Mouse (Mus musculus): ENCODE results near the gene Otud5. TPM values are rescaled to one million over a fixed set of nuclear protein-coding genes. Genes with fewer than 3 reads are reported as not detected.
"Not testable (repeated sequence)": the region's sequence is repeated elsewhere in the genome, so short reads cannot be mapped to it uniquely, and the experiment has no call there.

The Otud5 gene
- total and polyA plus RNA-seq, 2 experiments = 17.0 to 18.0 TPM

GRCm38 (mm10) chrX:7815016-7815415 is 26.1 kb upstream of the Otud5 start:
- not testable (repeated sequence) for H3K4me1 ChIP-seq (ENCODE audit: control insufficient read depth, insufficient read depth, low read length); H3K4me3 ChIP-seq (ENCODE audit: insufficient read depth, low read depth, low read length); H3K27me3 ChIP-seq (ENCODE audit: control insufficient read depth, insufficient read depth, low read length); H3K27ac ChIP-seq (replicated peaks; ENCODE audit: insufficient read depth, low read depth, low read length); DNase-seq (ENCODE audit: extremely low read depth, low read depth, low spot score); H3K79me2 ChIP-seq (ENCODE audit: control insufficient read depth, insufficient read depth, low read length); H3K9ac ChIP-seq (ENCODE audit: low read depth, low read length)
- 69% methylated on average over 8 of the region's 8 CpGs for WGBS
- peak; percentile 31; the same call in 1 of the 2 replicates for TF ChIP-seq CTCF (IDR thresholded peaks at IDR 0.05; ENCODE audit: low read depth, low read length)
- peaks cover 12% of the 10 kb centered on the region for H3K36me3 ChIP-seq (ENCODE audit: control insufficient read depth, insufficient read depth, low read length)

GRCm38 (mm10) chrX:7821865-7822779 is 19.0 kb upstream of the Otud5 start, which contains the start of gene Kcnd1:
Gene Kcnd1 (plus strand): TSS chrX:7822289.
- no peaks in the 10 kb centered on the region for H3K4me1 ChIP-seq (ENCODE audit: control insufficient read depth, insufficient read depth, low read length)
- H3K27me3 ChIP-seq (ENCODE audit: control insufficient read depth, insufficient read depth, low read length) = no peaks in the 10 kb centered on the region
- no peak within 1 kb of the TSS for H3K27ac ChIP-seq (replicated peaks; ENCODE audit: insufficient read depth, low read depth, low read length)
- H3K36me3 ChIP-seq (ENCODE audit: control insufficient read depth, insufficient read depth, low read length) = peaks cover 2% of the 10 kb centered on the region; the same call in 1 of the 2 replicates
- TF ChIP-seq CTCF (IDR thresholded peaks at IDR 0.05; ENCODE audit: low read depth, low read length) (no peak), POLR2A (IDR thresholded peaks at IDR 0.05; ENCODE audit: extremely low read depth, insufficient read depth, low read length) (no peak)
- H3K79me2 ChIP-seq (ENCODE audit: control insufficient read depth, insufficient read depth, low read length) = no peaks in the 10 kb centered on the region
- DNase-seq (ENCODE audit: extremely low read depth, low read depth, low spot score) = no peak
- H3K9ac ChIP-seq (ENCODE audit: low read depth, low read length) = no peak within 1 kb of the TSS
- H3K4me3 ChIP-seq (ENCODE audit: insufficient read depth, low read depth, low read length) = peak within 1 kb of the TSS; percentile 38; the same call in 1 of the 2 replicates
- 7% methylated on average over 22 of the region's 24 CpGs for WGBS

GRCm38 (mm10) chrX:7837146-7837545 is 4.0 kb upstream of the Otud5 start:
- Histone ChIP-seq H3K4me3 (ENCODE audit: insufficient read depth, low read depth, low read length) (no peak overlapping the region), H3K27me3 (ENCODE audit: control insufficient read depth, insufficient read depth, low read length) (no peaks in the 10 kb centered on the region), H3K9ac (ENCODE audit: low read depth, low read length) (no peak overlapping the region), H3K4me1 (ENCODE audit: control insufficient read depth, insufficient read depth, low read length) (no peaks in the 10 kb centered on the region; the same call in 1 of the 2 replicates), H3K36me3 (ENCODE audit: control insufficient read depth, insufficient read depth, low read length) (no peaks in the 10 kb centered on the region), H3K79me2 (ENCODE audit: control insufficient read depth, insufficient read depth, low read length) (peaks cover 3% of the 10 kb centered on the region), H3K27ac (replicated peaks; ENCODE audit: insufficient read depth, low read depth, low read length) (no peak overlapping the region)
- WGBS = 50% methylated on average over 1 of the region's 1 CpGs
- TF ChIP-seq CTCF (IDR thresholded peaks at IDR 0.05; ENCODE audit: low read depth, low read length) (no peak), POLR2A (IDR thresholded peaks at IDR 0.05; ENCODE audit: extremely low read depth, insufficient read depth, low read length) (no peak)
- no peak for DNase-seq (ENCODE audit: extremely low read depth, low read depth, low spot score)

GRCm38 (mm10) chrX:7840842-7841162 is 362 bp upstream of the Otud5 start:
- no peak for DNase-seq (ENCODE audit: extremely low read depth, low read depth, low spot score)
- no peak overlapping the region for H3K9ac ChIP-seq (ENCODE audit: low read depth, low read length)
- TF ChIP-seq CTCF (IDR thresholded peaks at IDR 0.05; ENCODE audit: low read depth, low read length) (no peak), POLR2A (IDR thresholded peaks at IDR 0.05; ENCODE audit: extremely low read depth, insufficient read depth, low read length) (no peak)
- no peaks in the 10 kb centered on the region for H3K27me3 ChIP-seq (ENCODE audit: control insufficient read depth, insufficient read depth, low read length)
- peak overlapping the region; percentile 48; the same call in 1 of the 2 replicates for H3K4me3 ChIP-seq (ENCODE audit: insufficient read depth, low read depth, low read length)
- H3K4me1 ChIP-seq (ENCODE audit: control insufficient read depth, insufficient read depth, low read length) = peaks cover 7% of the 10 kb centered on the region
- peaks cover 7% of the 10 kb centered on the region for H3K79me2 ChIP-seq (ENCODE audit: control insufficient read depth, insufficient read depth, low read length)
- WGBS = 1% methylated on average over 7 of the region's 7 CpGs
- H3K27ac ChIP-seq (replicated peaks; ENCODE audit: insufficient read depth, low read depth, low read length) = peak overlapping the region; percentile 73
- H3K36me3 ChIP-seq (ENCODE audit: control insufficient read depth, insufficient read depth, low read length) = no peaks in the 10 kb centered on the region; the same call in 1 of the 2 replicates

GRCm38 (mm10) chrX:7842318-7842717 is 1.2 kb downstream of the Otud5 start:
- Histone ChIP-seq H3K4me1 (ENCODE audit: control insufficient read depth, insufficient read depth, low read length) (peaks cover 7% of the 10 kb centered on the region), H3K36me3 (ENCODE audit: control insufficient read depth, insufficient read depth, low read length) (no peaks in the 10 kb centered on the region; the same call in 1 of the 2 replicates), H3K4me3 (ENCODE audit: insufficient read depth, low read depth, low read length) (peak overlapping the region; percentile 89), H3K27ac (replicated peaks; ENCODE audit: insufficient read depth, low read depth, low read length) (peak overlapping the region; percentile 79), H3K9ac (ENCODE audit: low read depth, low read length) (peak overlapping the region; percentile 97), H3K27me3 (ENCODE audit: control insufficient read depth, insufficient read depth, low read length) (no peaks in the 10 kb centered on the region), H3K79me2 (ENCODE audit: control insufficient read depth, insufficient read depth, low read length) (peaks cover 7% of the 10 kb centered on the region)
- no peak for TF ChIP-seq CTCF (IDR thresholded peaks at IDR 0.05; ENCODE audit: low read depth, low read length)
- TF ChIP-seq POLR2A (IDR thresholded peaks at IDR 0.05; ENCODE audit: extremely low read depth, insufficient read depth, low read length) = no peak
- DNase-seq (ENCODE audit: extremely low read depth, low read depth, low spot score) = no peak
- under 1% methylated on average over 28 of the region's 42 CpGs for WGBS

GRCm38 (mm10) chrX:7847845-7848244 is 6.7 kb downstream of the Otud5 start:
- TF ChIP-seq CTCF (IDR thresholded peaks at IDR 0.05; ENCODE audit: low read depth, low read length) (no peak), POLR2A (IDR thresholded peaks at IDR 0.05; ENCODE audit: extremely low read depth, insufficient read depth, low read length) (no peak)
- H3K9ac ChIP-seq (ENCODE audit: low read depth, low read length) = no peak overlapping the region
- no peaks in the 10 kb centered on the region; the same call in 1 of the 2 replicates for H3K79me2 ChIP-seq (ENCODE audit: control insufficient read depth, insufficient read depth, low read length)
- H3K4me3 ChIP-seq (ENCODE audit: insufficient read depth, low read depth, low read length) = no peak overlapping the region
- DNase-seq (ENCODE audit: extremely low read depth, low read depth, low spot score) = no peak
- peaks cover 1% of the 10 kb centered on the region; the same call in 1 of the 2 replicates for H3K36me3 ChIP-seq (ENCODE audit: control insufficient read depth, insufficient read depth, low read length)
- H3K27me3 ChIP-seq (ENCODE audit: control insufficient read depth, insufficient read depth, low read length) = no peaks in the 10 kb centered on the region
- peaks cover 7% of the 10 kb centered on the region for H3K4me1 ChIP-seq (ENCODE audit: control insufficient read depth, insufficient read depth, low read length)
- WGBS = 53% methylated on average over 2 of the region's 2 CpGs
- no peak overlapping the region for H3K27ac ChIP-seq (replicated peaks; ENCODE audit: insufficient read depth, low read depth, low read length)
